In genomic region chr8:119743291-119744026, GRCm38 (mm10) we compare ENCODE assay signal across 8 mouse cellular contexts. TPM values are rescaled to one million over a fixed set of nuclear protein-coding genes. Genes with fewer than 3 reads are reported as not detected.
DNase-seq lines count a peak whose midpoint lies in the region; ATAC-seq and TF ChIP-seq lines count a peak whose summit lies in the region.

No protein-coding gene starts in this region.

- peak; percentile 48 for TF ChIP-seq RAD21 in CH12.LX (IDR thresholded peaks at IDR 0.05; ENCODE audit: low read depth, low read length)

- H3K4me2 ChIP-seq in intestine, postnatal 0 days (replicated peaks; ENCODE audit: low read depth), result no peak overlapping the region
- H3K4me2 ChIP-seq in intestine, embryonic 15.5 days (replicated peaks), result no peak overlapping the region
- H3K4me2 ChIP-seq in CH12.LX (ENCODE audit: insufficient read depth, low read depth, poor library complexity, severe bottlenecking) (no peak overlapping the region), myocyte (ENCODE audit: low read depth) (peak overlapping the region; percentile 35)

- no peak for TF ChIP-seq POLR2A in CH12.LX (IDR thresholded peaks at IDR 0.05; ENCODE audit: low read depth, low read length)
- no peak for TF ChIP-seq POLR2A in myocyte (IDR thresholded peaks at IDR 0.05; ENCODE audit: insufficient read length, low read depth)

- H3ac ChIP-seq in myocyte (ENCODE audit: control insufficient read depth, insufficient read length), result no peak overlapping the region

- peak; percentile 66 for DNase-seq in CH12.LX (ENCODE audit: extremely low read depth)
- peak; percentile 65 for DNase-seq in adrenal gland, postnatal 10 days
- peak; percentile 29 to 51 for DNase-seq in gastrocnemius, postnatal 4 days (ENCODE audit: low spot score in 2 of 2)
- DNase-seq in layer of hippocampus, postnatal 14 days (ENCODE audit: low spot score in 2 of 2), result peak; percentile 24 to 47

- peak; percentile 80 for TF ChIP-seq CTCF in intestine, postnatal 0 days (IDR thresholded peaks at IDR 0.05; ENCODE audit: low read depth)
- peak; percentile 80 to 96 for TF ChIP-seq CTCF in CH12.LX (conservative IDR thresholded peaks at IDR 0.05 in 1 of 2, IDR thresholded peaks at IDR 0.05 in 1 of 2; ENCODE audit: low read depth in 2 of 2, low read length in 2 of 2)

- in situ Hi-C loops in CH12.LX (cut with MboI; ENCODE audit: low pct_ligation_motif_present, low pct_unique_long_range_greater_than_20kb, low sequenced_read_pairs), result no loop called here

- H3K79me2 ChIP-seq in CH12.LX (replicated peaks; ENCODE audit: control insufficient read depth, extremely low read depth, insufficient read depth, poor library complexity, severe bottlenecking) (no peaks in the 10 kb centered on the region), myocyte (ENCODE audit: control insufficient read depth, insufficient read depth) (no peaks in the 10 kb centered on the region)

- H3K27ac ChIP-seq in intestine, postnatal 0 days (ENCODE audit: low read depth, low read length), result no peak overlapping the region
- H3K27ac ChIP-seq in intestine, embryonic 15.5 days, result no peak overlapping the region
- no peak overlapping the region for H3K27ac ChIP-seq in CH12.LX (ENCODE audit: insufficient read depth, low read depth)

- H3K4me3 ChIP-seq in intestine, postnatal 0 days (ENCODE audit: low read depth, low read length), result no peak overlapping the region
- H3K4me3 ChIP-seq in intestine, embryonic 15.5 days (replicated peaks), result no peak overlapping the region
- H3K4me3 ChIP-seq in CH12.LX (replicated peaks in 1 of 3; ENCODE audit: low read depth in 2 of 3, low read length in 2 of 3, poor library complexity in 1 of 3) (no peak overlapping the region), myocyte (no peak overlapping the region)

- H3K27me3 ChIP-seq in intestine, postnatal 0 days (replicated peaks; ENCODE audit: control insufficient read depth, insufficient read depth, low read length), result no peaks in the 10 kb centered on the region
- no peaks in the 10 kb centered on the region for H3K27me3 ChIP-seq in intestine, embryonic 15.5 days (replicated peaks)
- peaks cover 48% of the 10 kb centered on the region for H3K27me3 ChIP-seq in CH12.LX (replicated peaks)
- H3K27me3 ChIP-seq in myocyte (ENCODE audit: control insufficient read depth, insufficient read depth, insufficient read length), result no peaks in the 10 kb centered on the region

- H3K9ac ChIP-seq in intestine, postnatal 0 days (ENCODE audit: low read depth, low read length), result no peak overlapping the region
- H3K9ac ChIP-seq in intestine, embryonic 15.5 days, result no peak overlapping the region
- H3K9ac ChIP-seq in CH12.LX (ENCODE audit: insufficient read depth, low read depth), result no peak overlapping the region

- dilution Hi-C loops in CH12.LX (cut with MboI; ENCODE audit: extremely low pct_ligation_motif_present, extremely low pct_unique_long_range_greater_than_20kb, low sequenced_read_pairs), result no loop called here

- H3K4me1 ChIP-seq in intestine, postnatal 0 days (replicated peaks; ENCODE audit: control insufficient read depth, insufficient read depth, low read length), result no peaks in the 10 kb centered on the region
- H3K4me1 ChIP-seq in intestine, embryonic 15.5 days (replicated peaks), result peaks cover 8% of the 10 kb centered on the region; the same call in 1 of the 2 replicates
- H3K4me1 ChIP-seq in CH12.LX (ENCODE audit: control insufficient read depth in 1 of 2, insufficient read depth in 2 of 2), result peaks cover 2 to 9% of the 10 kb centered on the region in 2 experiments; a peak in 2 of 4 replicates

- no peaks in the 10 kb centered on the region for H3K9me3 ChIP-seq in intestine, postnatal 0 days (ENCODE audit: control insufficient read depth)
- H3K9me3 ChIP-seq in intestine, embryonic 15.5 days, result no peaks in the 10 kb centered on the region
- no peaks in the 10 kb centered on the region for H3K9me3 ChIP-seq in CH12.LX (replicated peaks; ENCODE audit: low read length)

- ATAC-seq in intestine, postnatal 0 days, result no peak
- no peak for ATAC-seq in intestine, embryonic 15.5 days
- no peak for ATAC-seq in monocyte, adult 5-6 weeks (replicated peaks; ENCODE audit: insufficient number of reproducible peaks, low FRiP score, low TSS enrichment, poor library complexity, severe bottlenecking)

- TF ChIP-seq EP300 in CH12.LX (IDR thresholded peaks at IDR 0.05; ENCODE audit: low read length), result no peak

- WGBS in intestine, postnatal 0 days, result 53% methylated on average over 13 of the region's 13 CpGs
- 47% methylated on average over 13 of the region's 13 CpGs for WGBS in intestine, embryonic 15.5 days

- H3K36me3 ChIP-seq in intestine, postnatal 0 days (ENCODE audit: control insufficient read depth, insufficient read depth), result no peaks in the 10 kb centered on the region
- H3K36me3 ChIP-seq in intestine, embryonic 15.5 days, result no peaks in the 10 kb centered on the region
- H3K36me3 ChIP-seq in CH12.LX (replicated peaks in 1 of 2; ENCODE audit: control insufficient read depth in 1 of 2, insufficient read depth in 1 of 2, low read length in 1 of 2) (no peaks in the 10 kb centered on the region), myocyte (ENCODE audit: control insufficient read depth, insufficient read depth) (no peaks in the 10 kb centered on the region)

TF ChIP-seq in CH12.LX, 34 proteins besides CTCF, POLR2A, EP300 and RAD21:
- peak; percentile 86 for TF ChIP-seq SMC3 (IDR thresholded peaks at IDR 0.05; ENCODE audit: low read depth, low read length)
- TF ChIP-seq NELFE (IDR thresholded peaks at IDR 0.05; ENCODE audit: low read depth, low read length), result peak; percentile 23; the same call in 1 of the 2 replicates
- no peak for TF ChIP-seq JUN (IDR thresholded peaks at IDR 0.05; ENCODE audit: insufficient read depth, low read depth, low read length)

TF ChIP-seq in myocyte, 11 proteins besides CTCF, POLR2A, EP300 and RAD21:
- TF ChIP-seq TCF3 (IDR thresholded peaks at IDR 0.05; ENCODE audit: insufficient read length, low read depth) (no peak), CEBPB (IDR thresholded peaks at IDR 0.05; ENCODE audit: insufficient read depth, poor library complexity, severe bottlenecking) (no peak), MYOG (IDR thresholded peaks at IDR 0.05; ENCODE audit: control insufficient read depth in 1 of 3, insufficient read depth in 1 of 3, insufficient read length in 2 of 3, low read depth in 2 of 3) (no peak), TCF12 (IDR thresholded peaks at IDR 0.05; ENCODE audit: insufficient read depth, poor library complexity, severe bottlenecking) (no peak), REST (IDR thresholded peaks at IDR 0.05; ENCODE audit: insufficient read depth, insufficient read length) (no peak), USF1 (IDR thresholded peaks at IDR 0.05; ENCODE audit: low read depth) (no peak), E2F4 (IDR thresholded peaks at IDR 0.05; ENCODE audit: insufficient read depth) (no peak), MYOD1 (IDR thresholded peaks at IDR 0.05; ENCODE audit: control insufficient read depth in 1 of 3, insufficient read length in 2 of 3, low read depth in 2 of 3) (no peak), MAX (IDR thresholded peaks at IDR 0.05; ENCODE audit: low read depth) (no peak), POLR2AphosphoS2 (IDR thresholded peaks at IDR 0.05; ENCODE audit: insufficient read length, low read depth) (no peak), SRF (IDR thresholded peaks at IDR 0.05; ENCODE audit: control insufficient read depth, insufficient read length, low read depth) (no peak)

RNA-seq across cellular contexts. Expression of gene Tldc1, which starts 34.8 kb away (rescaled TPM):
- polyA plus RNA-seq in intestine, postnatal 0 days (2015; fragmentation: Nextera tagmentation; extraction: Ambion mirVana), result 7.7 and 8.4 TPM in 2 replicates
- polyA plus RNA-seq in intestine, embryonic 15.5 days (2015; fragmentation: Nextera tagmentation; extraction: Ambion mirVana), result 14.4 and 15.3 TPM in 2 replicates
- 7.8 and 10.4 TPM in 2 replicates for total RNA-seq in CH12.LX (2012; rRNA removed)
- total RNA-seq in CH12.LX (2014; rRNA removed), result 5.8 and 7.7 TPM in 2 replicates
- 3.8 and 8.1 TPM in 2 replicates for polyA plus RNA-seq in CH12.LX (2012; ENCODE audit: insufficient read length, low read depth)
- total RNA-seq in adrenal gland, postnatal 10 days (2021), result 10 to 100 TPM in 1 of 2 experiments, 1 to 10 TPM in 1; 8.7 to 12.0 TPM
- total RNA-seq in gastrocnemius, postnatal 4 days (2021), result 1 to 10 TPM; 6.4 to 7.8 TPM
- 10 to 100 TPM; 16.2 to 19.5 TPM for total RNA-seq in layer of hippocampus, postnatal 14 days (2021)
- polyA plus RNA-seq in myocyte (2012; fragmentation: generic; extraction: Trizol), result 9.6 TPM
- total RNA-seq in monocyte, adult 5-6 weeks (2017), result 2.2 to 8.0 TPM (median 3.8 TPM) in 3 replicates

RNA-seq across cellular contexts. Expression of gene Atp2c2, which starts 43.6 kb away (rescaled TPM):
- polyA plus RNA-seq in intestine, postnatal 0 days (2015; fragmentation: Nextera tagmentation; extraction: Ambion mirVana), result 2.3 and 2.4 TPM in 2 replicates
- 4.4 and 5.8 TPM in 2 replicates for polyA plus RNA-seq in intestine, embryonic 15.5 days (2015; fragmentation: Nextera tagmentation; extraction: Ambion mirVana)
- total RNA-seq in CH12.LX (2012; rRNA removed) (not detected in 2 replicates), CH12.LX (2014; rRNA removed) (not detected in 2 replicates)
- polyA plus RNA-seq in CH12.LX (2012; ENCODE audit: insufficient read length, low read depth) (not detected in 2 replicates), myocyte (2012; fragmentation: generic; extraction: Trizol) (0.05 TPM)
- under 1 TPM; 0.12 to 0.39 TPM for total RNA-seq in adrenal gland, postnatal 10 days (2021)
- total RNA-seq in gastrocnemius, postnatal 4 days (2021), result not detected
- total RNA-seq in layer of hippocampus, postnatal 14 days (2021), result 1 to 10 TPM; 1.7 to 2.9 TPM
- total RNA-seq in monocyte, adult 5-6 weeks (2017), result not detected in 3 replicates
